Mouse (Mus musculus) E14TG2a.4 (cell line): ENCODE results near the gene Spib.
A peak's percentile ranks its signal among the peaks of the same experiment; 100 is the strongest.

Experiments used
- H3K27me3 ChIP-seq: 2 replicates; pipeline ENCODE4 v1.6.1; 2014; ENCODE audit warnings: low read length, control low read depth; ENCODE audit not compliant: insufficient read depth
- H3K36me3 ChIP-seq: 2 replicates; pipeline ENCODE4 v1.6.1; 2014; ENCODE audit warnings: low read length, control low read depth; ENCODE audit not compliant: insufficient read depth
- H3K4me1 ChIP-seq: replicated peaks from 2 replicates; pipeline ENCODE4 v1.6.1; 2014; ENCODE audit warnings: low read depth, low read length, control low read depth
- H3K4me3 ChIP-seq: replicated peaks from 2 replicates; pipeline ENCODE4 v1.5.1; 2014; ENCODE audit warnings: mild to moderate bottlenecking, low read length
- H3K9me3 ChIP-seq: 2 replicates; pipeline ENCODE4 v1.6.1; 2014; ENCODE audit warnings: low read length, control low read depth
- CTCF ChIP-seq: conservative IDR thresholded peaks from 2 replicates; pipeline ENCODE4 v1.5.1; 2014; ENCODE audit warnings: low read length
- NANOG ChIP-seq: IDR thresholded peaks from 2 replicates; pipeline ENCODE4 v1.6.1; 2014; ENCODE audit warnings: borderline replicate concordance, low read length, mixed read lengths
- POU5F1 ChIP-seq: IDR thresholded peaks from 2 replicates; pipeline ENCODE4 v1.6.1; 2014; ENCODE audit warnings: low read length, borderline replicate concordance

Gene Spib

GRCm38 (mm10) chr7:44551731-44552130 lies 19.9 kb upstream of the Spib start:
- no peaks in the 10 kb centered on the region for H3K27me3 ChIP-seq
- H3K36me3 ChIP-seq, result peaks cover 52% of the 10 kb centered on the region
- TF ChIP-seq CTCF, result no peak
- no peak for TF ChIP-seq POU5F1
- TF ChIP-seq NANOG, result no peak
- H3K9me3 ChIP-seq, result no peaks in the 10 kb centered on the region
- H3K4me1 ChIP-seq, result peaks cover 76% of the 10 kb centered on the region
- peak overlapping the region; percentile 74 for H3K4me3 ChIP-seq

- Histone ChIP-seq H3K4me3 (peak overlapping the region; percentile 74), H3K36me3 (peaks cover 56% of the 10 kb centered on the region), H3K9me3 (no peaks in the 10 kb centered on the region), H3K4me1 (peaks cover 76% of the 10 kb centered on the region), H3K27me3 (no peaks in the 10 kb centered on the region)
- TF ChIP-seq CTCF, result no peak
- TF ChIP-seq NANOG, result no peak
- no peak for TF ChIP-seq POU5F1
These were observed 19.4 kb upstream of the Spib start for GRCm38 (mm10) chr7:44551301-44551700.

- Histone ChIP-seq H3K4me1 (peaks cover 73% of the 10 kb centered on the region), H3K36me3 (peaks cover 55% of the 10 kb centered on the region), H3K9me3 (no peaks in the 10 kb centered on the region), H3K4me3 (no peak overlapping the region), H3K27me3 (no peaks in the 10 kb centered on the region)
- no peak for TF ChIP-seq NANOG
- no peak for TF ChIP-seq CTCF
- no peak for TF ChIP-seq POU5F1
These were observed 18.5 kb upstream of the Spib start for GRCm38 (mm10) chr7:44550409-44550678.

- Histone ChIP-seq H3K4me1 (peaks cover 73% of the 10 kb centered on the region), H3K36me3 (peaks cover 59% of the 10 kb centered on the region), H3K9me3 (no peaks in the 10 kb centered on the region), H3K27me3 (no peaks in the 10 kb centered on the region), H3K4me3 (no peak overlapping the region)
- no peak for TF ChIP-seq NANOG
- no peak for TF ChIP-seq POU5F1
- no peak for TF ChIP-seq CTCF
These were observed 17.9 kb upstream of the Spib start for GRCm38 (mm10) chr7:44549621-44550408.

- H3K4me3 ChIP-seq, result peak within 1 kb of the TSS; percentile 92
- peaks cover 80% of the 10 kb centered on the region for H3K4me1 ChIP-seq
- no peak for TF ChIP-seq NANOG
- TF ChIP-seq CTCF, result peak; percentile 72
- H3K36me3 ChIP-seq, result peaks cover 68% of the 10 kb centered on the region
- no peaks in the 10 kb centered on the region for H3K9me3 ChIP-seq
- no peaks in the 10 kb centered on the region for H3K27me3 ChIP-seq
These were observed 16.7 kb upstream of the Spib start, which contains the start of gene Pold1 for GRCm38 (mm10) chr7:44548497-44549087. Gene Pold1 (minus strand): TSS chr7:44548849.

- H3K4me3 ChIP-seq, result peak overlapping the region; percentile 92
- H3K9me3 ChIP-seq, result no peaks in the 10 kb centered on the region
- TF ChIP-seq POU5F1 (no peak), NANOG (no peak), CTCF (no peak)
- no peaks in the 10 kb centered on the region for H3K27me3 ChIP-seq
- peaks cover 76% of the 10 kb centered on the region for H3K36me3 ChIP-seq
- peaks cover 85% of the 10 kb centered on the region for H3K4me1 ChIP-seq
These were observed 15.9 kb upstream of the Spib start for GRCm38 (mm10) chr7:44547725-44548124.

GRCm38 (mm10) chr7:44547041-44547440 lies 15.2 kb upstream of the Spib start:
- Histone ChIP-seq H3K4me3 (peak overlapping the region; percentile 92), H3K9me3 (no peaks in the 10 kb centered on the region), H3K4me1 (peaks cover 85% of the 10 kb centered on the region), H3K27me3 (no peaks in the 10 kb centered on the region), H3K36me3 (peaks cover 76% of the 10 kb centered on the region)
- no peak for TF ChIP-seq NANOG
- TF ChIP-seq POU5F1, result no peak
- no peak for TF ChIP-seq CTCF

GRCm38 (mm10) chr7:44546274-44546673 lies 14.4 kb upstream of the Spib start:
- Histone ChIP-seq H3K9me3 (no peaks in the 10 kb centered on the region), H3K4me3 (no peak overlapping the region), H3K36me3 (peaks cover 76% of the 10 kb centered on the region), H3K27me3 (no peaks in the 10 kb centered on the region), H3K4me1 (peaks cover 85% of the 10 kb centered on the region)
- TF ChIP-seq CTCF (no peak), NANOG (no peak), POU5F1 (no peak)
